Mouse (Mus musculus) spleen, adult 12 weeks (tissue): Measurements from ENCODE around the gene Xpo5.

Experiments
- DNase-seq: peaks from one replicate; pipeline ENCODE4 v3.0.0; 2022; ENCODE audit warnings: low spot score

The Xpo5 gene

GRCm38 (mm10) chr17:46203078-46203477, 496 bp downstream of the Xpo5 start:
- DNase-seq: no peak

GRCm38 (mm10) chr17:46206676-46207075, 4.1 kb downstream of the Xpo5 start:
- no peak for DNase-seq

- DNase-seq: no peak
Measured at GRCm38 (mm10) chr17:46210550-46210949, 8.0 kb downstream of the Xpo5 start.

GRCm38 (mm10) chr17:46221601-46222000, 19.0 kb downstream of the Xpo5 start:
- DNase-seq: no peak

GRCm38 (mm10) chr17:46227576-46227975, 25.0 kb downstream of the Xpo5 start:
- no peak for DNase-seq

GRCm38 (mm10) chr17:46236067-46236466, 33.5 kb downstream of the Xpo5 start:
- no peak for DNase-seq

- no peak for DNase-seq
Measured at GRCm38 (mm10) chr17:46237079-46237478, 34.5 kb downstream of the Xpo5 start.

GRCm38 (mm10) chr17:46237480-46237879, 34.9 kb downstream of the Xpo5 start:
- no peak for DNase-seq

GRCm38 (mm10) chr17:46239516-46240114, 37.0 kb downstream of the Xpo5 start:
- DNase-seq: no peak

- no peak for DNase-seq
Measured at GRCm38 (mm10) chr17:46241471-46241870, 38.9 kb downstream of the Xpo5 start.

GRCm38 (mm10) chr17:46242274-46242673, 39.7 kb downstream of the Xpo5 start:
- DNase-seq: no peak

- no peak for DNase-seq
Measured at GRCm38 (mm10) chr17:46242993-46243392, 40.4 kb downstream of the Xpo5 start.

- no peak for DNase-seq
Measured at GRCm38 (mm10) chr17:46243624-46244023, 41.0 kb downstream of the Xpo5 start.

GRCm38 (mm10) chr17:46244579-46244978, 42.0 kb downstream of the Xpo5 start:
- no peak for DNase-seq

- peak; percentile 90 for DNase-seq
Measured at GRCm38 (mm10) chr17:46247512-46248188, 45.1 kb downstream of the Xpo5 start, which contains the start of the genes Polr1c and Yipf3. TSS of gene Polr1c (minus strand) at chr17:46248054. TSS of gene Yipf3 (plus strand) at chr17:46248080.

- no peak for DNase-seq
Measured at GRCm38 (mm10) chr17:46248189-46248522, 45.6 kb downstream of the Xpo5 start.

GRCm38 (mm10) chr17:46251174-46251573, 48.6 kb downstream of the Xpo5 start:
- no peak for DNase-seq

- no peak for DNase-seq
Measured at GRCm38 (mm10) chr17:46252571-46253451, 50.2 kb downstream of the Xpo5 start.

GRCm38 (mm10) chr17:46253452-46254084, 51.0 kb downstream of the Xpo5 start, which contains the start of gene Lrrc73:
TSS of gene Lrrc73 (plus strand) at chr17:46253531.
- DNase-seq: peak; percentile 73

- DNase-seq: no peak
Measured at GRCm38 (mm10) chr17:46254106-46254505, 51.5 kb downstream of the Xpo5 start.

GRCm38 (mm10) chr17:46255147-46255546, 52.6 kb downstream of the Xpo5 start:
- DNase-seq: no peak
